Mouse (Mus musculus) adrenal gland, adult 10 weeks (tissue): ENCODE data around the gene Ccdc88c. TPM values are rescaled to one million over a fixed set of nuclear protein-coding genes. Genes with fewer than 3 reads are reported as not detected.

Source experiments
- polyA plus RNA-seq: library from polyadenylated mRNA; stranded (reverse); fragments of 350-450 nt; fragmentation: Illumina TruSeq; extraction: RNeasy Lipid Tissue Mini Kit (QIAGEN cat#74804); gene quantifications from one replicate; pipeline ENCODE4 v1.2.3, GENCODE M21; 2014; ENCODE audit warnings: low read depth, low replicate concordance

Ccdc88c gene
- polyA plus RNA-seq, result 0.64 TPM

GRCm38 (mm10) chr12:101028954-101029731 lies at the start of gene Ccdc88c:
TSS of gene Ccdc88c (minus strand) at chr12:101029056.

GRCm38 (mm10) chr12:100907598-100908297 lies 121.1 kb downstream of the Ccdc88c start, which contains the start of gene Gpr68:
TSS of gene Gpr68 (minus strand) at chr12:100908198.

Other genes with a start within 250 kb of the Ccdc88c start
- gene Dglucy, start 250.0 kb downstream of the Ccdc88c start, polyA plus RNA-seq, result 11.7 TPM
- 0.23 TPM for gene Gpr68, start 120.9 kb downstream of the Ccdc88c start, polyA plus RNA-seq
- 166 TPM for gene Ppp4r3a, start 54.6 kb upstream of the Ccdc88c start, polyA plus RNA-seq